Mouse (Mus musculus) stomach, embryonic 15.5 days (tissue): ENCODE measurements at regions not wholly inside any gene's neighbourhood (a gene's known extent, or its start where the extent isn't known, plus 50 kb on each side); places are given as distances from the start of the nearest gene placed in this dataset.

Source experiments
- ATAC-seq: fragments of 200-750 bp; cut with Nextera tagmentation; 2 replicates; pipeline ENCODE4 v1.8.0; 2017; ENCODE audit warnings: low read depth, moderate number of reproducible peaks, moderate TSS enrichment; ENCODE audit not compliant: insufficient read depth, low FRiP score
- H3K27ac ChIP-seq: fragments of 300-500 bp; sonication (generic); 2 replicates; pipeline ENCODE4 v1.5.1; 2015; ENCODE audit warnings: mild to moderate bottlenecking, inconsistent platforms
- H3K27me3 ChIP-seq: fragments of 300-500 bp; sonication (generic); replicated peaks from 2 replicates; pipeline ENCODE4 v1.6.1; 2015; ENCODE audit warnings: inconsistent platforms
- H3K36me3 ChIP-seq: fragments of 300-500 bp; sonication (generic); 2 replicates; pipeline ENCODE4 v1.6.1; 2015; ENCODE audit warnings: inconsistent platforms
- H3K4me1 ChIP-seq: fragments of 300-500 bp; sonication (generic); 2 replicates; pipeline ENCODE4 v1.6.1; 2015; ENCODE audit warnings: inconsistent platforms
- H3K4me2 ChIP-seq: fragments of 300-500 bp; sonication (generic); 2 replicates; pipeline ENCODE4 v1.6.1; 2015; ENCODE audit warnings: mild to moderate bottlenecking, inconsistent platforms
- H3K4me3 ChIP-seq: fragments of 300-500 bp; sonication (generic); replicated peaks from 2 replicates; pipeline ENCODE4 v1.5.1; 2015; ENCODE audit warnings: inconsistent platforms
- H3K9ac ChIP-seq: fragments of 300-500 bp; sonication (generic); 2 replicates; pipeline ENCODE4 v1.6.1; 2015; ENCODE audit warnings: inconsistent platforms
- H3K9me3 ChIP-seq: fragments of 300-500 bp; sonication (generic); 2 replicates; pipeline ENCODE4 v1.6.1; 2016; ENCODE audit warnings: inconsistent platforms
- WGBS: fragments of 180-500 bp; shearing (Covaris S2); methylation state at CpG from one replicate; pipeline ENCODE4 v1.1.7; 2015; 5-methylcytosine and 5-hydroxymethylcytosine counted together

GRCm38 (mm10) chr9:46863934-46864333, 134.6 kb upstream of the Gm4791 start:
- no peak for ATAC-seq

GRCm38 (mm10) chr9:46851753-46852152, 146.8 kb upstream of the Gm4791 start:
- Histone ChIP-seq H3K9me3 (no peaks in the 10 kb centered on the region), H3K9ac (no peak overlapping the region), H3K4me1 (no peaks in the 10 kb centered on the region), H3K4me2 (no peak overlapping the region), H3K27me3 (no peaks in the 10 kb centered on the region), H3K36me3 (no peaks in the 10 kb centered on the region), H3K4me3 (no peak overlapping the region), H3K27ac (no peak overlapping the region)
- ATAC-seq = no peak
- WGBS = 90% methylated on average over 13 of the region's 13 CpGs

More at GRCm38 (mm10) chr9:46863934-46864333, 134.6 kb upstream of the Gm4791 start:
- Histone ChIP-seq H3K4me1 (no peaks in the 10 kb centered on the region), H3K4me3 (no peak overlapping the region), H3K9me3 (no peaks in the 10 kb centered on the region), H3K4me2 (no peak overlapping the region), H3K9ac (no peak overlapping the region), H3K27ac (no peak overlapping the region), H3K27me3 (no peaks in the 10 kb centered on the region), H3K36me3 (no peaks in the 10 kb centered on the region)
- WGBS = 30% methylated on average over 4 of the region's 4 CpGs

GRCm38 (mm10) chr9:46851336-46851735, 147.2 kb upstream of the Gm4791 start:
- Histone ChIP-seq H3K4me3 (no peak overlapping the region), H3K9ac (no peak overlapping the region), H3K27me3 (no peaks in the 10 kb centered on the region), H3K36me3 (no peaks in the 10 kb centered on the region), H3K4me2 (no peak overlapping the region), H3K4me1 (no peaks in the 10 kb centered on the region), H3K27ac (no peak overlapping the region), H3K9me3 (no peaks in the 10 kb centered on the region)
- ATAC-seq = no peak
- 83% methylated on average over 10 of the region's 10 CpGs for WGBS

- no peak overlapping the region for H3K27ac ChIP-seq
- no peaks in the 10 kb centered on the region for H3K36me3 ChIP-seq
- no peak overlapping the region for H3K9ac ChIP-seq
- no peaks in the 10 kb centered on the region for H3K27me3 ChIP-seq
- H3K9me3 ChIP-seq = no peaks in the 10 kb centered on the region
- no peak for ATAC-seq
- H3K4me1 ChIP-seq = no peaks in the 10 kb centered on the region
- 68% methylated on average over 3 of the region's 3 CpGs for WGBS
- H3K4me2 ChIP-seq = no peak overlapping the region
- H3K4me3 ChIP-seq = no peak overlapping the region
These were observed 153.3 kb upstream of the Gm4791 start for GRCm38 (mm10) chr9:46845276-46845675.

- Histone ChIP-seq H3K9me3 (no peaks in the 10 kb centered on the region), H3K9ac (no peak overlapping the region), H3K4me2 (no peak overlapping the region), H3K4me1 (no peaks in the 10 kb centered on the region), H3K27me3 (no peaks in the 10 kb centered on the region), H3K36me3 (no peaks in the 10 kb centered on the region), H3K27ac (no peak overlapping the region), H3K4me3 (no peak overlapping the region)
- ATAC-seq = no peak
- WGBS = 89% methylated on average over 7 of the region's 7 CpGs
These were observed 154.8 kb upstream of the Gm4791 start for GRCm38 (mm10) chr9:46843781-46844180.

- Histone ChIP-seq H3K9me3 (no peaks in the 10 kb centered on the region), H3K9ac (no peak overlapping the region), H3K27ac (no peak overlapping the region), H3K36me3 (no peaks in the 10 kb centered on the region), H3K4me3 (no peak overlapping the region), H3K4me2 (no peak overlapping the region), H3K27me3 (no peaks in the 10 kb centered on the region), H3K4me1 (no peaks in the 10 kb centered on the region)
- ATAC-seq = no peak
- WGBS = 78% methylated on average over 6 of the region's 6 CpGs
These were observed 157.0 kb upstream of the Gm4791 start for GRCm38 (mm10) chr9:46841571-46841970.

GRCm38 (mm10) chr9:46835261-46835660, 163.3 kb upstream of the Gm4791 start:
- Histone ChIP-seq H3K27ac (no peak overlapping the region), H3K9ac (no peak overlapping the region), H3K36me3 (no peaks in the 10 kb centered on the region), H3K4me1 (no peaks in the 10 kb centered on the region), H3K27me3 (no peaks in the 10 kb centered on the region; the same call in 1 of the 2 replicates), H3K9me3 (no peaks in the 10 kb centered on the region), H3K4me3 (no peak overlapping the region), H3K4me2 (no peak overlapping the region)
- 50% methylated on average over 7 of the region's 7 CpGs for WGBS
- ATAC-seq = no peak

GRCm38 (mm10) chr9:46830746-46831560, 167.6 kb upstream of the Gm4791 start:
- ATAC-seq = no peak
- Histone ChIP-seq H3K9me3 (no peaks in the 10 kb centered on the region), H3K27ac (no peak overlapping the region), H3K4me1 (no peaks in the 10 kb centered on the region), H3K9ac (no peak overlapping the region), H3K36me3 (no peaks in the 10 kb centered on the region), H3K4me2 (no peak overlapping the region), H3K27me3 (no peaks in the 10 kb centered on the region; the same call in 1 of the 2 replicates), H3K4me3 (no peak overlapping the region)
- 53% methylated on average over 15 of the region's 15 CpGs for WGBS

- Histone ChIP-seq H3K9ac (no peak overlapping the region), H3K27ac (no peak overlapping the region), H3K9me3 (no peaks in the 10 kb centered on the region), H3K36me3 (no peaks in the 10 kb centered on the region), H3K4me1 (no peaks in the 10 kb centered on the region), H3K4me2 (no peak overlapping the region), H3K4me3 (no peak overlapping the region), H3K27me3 (no peaks in the 10 kb centered on the region; the same call in 1 of the 2 replicates)
- WGBS = 0% methylated on average over 1 of the region's 1 CpGs
- no peak for ATAC-seq
These were observed 168.2 kb upstream of the Gm4791 start for GRCm38 (mm10) chr9:46830316-46830715.

- Histone ChIP-seq H3K27ac (no peak overlapping the region), H3K4me1 (no peaks in the 10 kb centered on the region), H3K9me3 (no peaks in the 10 kb centered on the region), H3K27me3 (no peaks in the 10 kb centered on the region), H3K4me3 (no peak overlapping the region), H3K4me2 (no peak overlapping the region), H3K36me3 (no peaks in the 10 kb centered on the region), H3K9ac (no peak overlapping the region)
- no peak for ATAC-seq
- 68% methylated on average over 4 of the region's 4 CpGs for WGBS
These were observed 173.8 kb upstream of the Gm4791 start for GRCm38 (mm10) chr9:46824703-46825102.

GRCm38 (mm10) chr9:46819808-46820207, 178.7 kb upstream of the Gm4791 start:
- no peak for ATAC-seq
- 51% methylated on average over 7 of the region's 7 CpGs for WGBS
- H3K4me2 ChIP-seq = no peak overlapping the region
- H3K4me3 ChIP-seq = no peak overlapping the region
- no peaks in the 10 kb centered on the region for H3K27me3 ChIP-seq
- H3K4me1 ChIP-seq = no peaks in the 10 kb centered on the region
- H3K9ac ChIP-seq = no peak overlapping the region
- no peaks in the 10 kb centered on the region for H3K9me3 ChIP-seq
- no peaks in the 10 kb centered on the region for H3K36me3 ChIP-seq
- H3K27ac ChIP-seq = no peak overlapping the region

GRCm38 (mm10) chr9:46819376-46819775, 179.2 kb upstream of the Gm4791 start:
- Histone ChIP-seq H3K4me1 (no peaks in the 10 kb centered on the region), H3K4me3 (no peak overlapping the region), H3K36me3 (no peaks in the 10 kb centered on the region), H3K27ac (no peak overlapping the region), H3K27me3 (no peaks in the 10 kb centered on the region), H3K9me3 (no peaks in the 10 kb centered on the region), H3K9ac (no peak overlapping the region), H3K4me2 (no peak overlapping the region)
- WGBS = 54% methylated on average over 6 of the region's 6 CpGs
- no peak for ATAC-seq
